Mouse (Mus musculus) midbrain, embryonic 11.5 days (tissue): ENCODE measurements at regions not wholly inside any gene's neighbourhood (a gene's known extent, or its start where the extent isn't known, plus 50 kb on each side); places are given as distances from the start of the nearest gene placed in this dataset.

Experiments used
- ATAC-seq: fragments of 200-750 bp; cut with Nextera tagmentation; 2 replicates; pipeline ENCODE4 v1.8.0; 2017; ENCODE audit warnings: moderate TSS enrichment, moderate library complexity; ENCODE audit not compliant: low FRiP score
- DNase-seq: peaks from one replicate; pipeline ENCODE4 v3.0.0; 2015; ENCODE audit warnings: low spot score; ENCODE audit errors: missing footprints
- H3K27ac ChIP-seq: fragments of 300-500 bp; sonication (generic); 2 replicates; pipeline ENCODE4 v1.5.1; 2014; ENCODE audit warnings: low read depth, low read length
- H3K27me3 ChIP-seq: fragments of 300-500 bp; sonication (generic); 2 replicates; pipeline ENCODE4 v1.6.1; 2014; ENCODE audit warnings: mild to moderate bottlenecking, low read length, moderate library complexity, mixed read lengths; ENCODE audit not compliant: control insufficient read depth, insufficient read depth
- H3K36me3 ChIP-seq: fragments of 300-500 bp; sonication (generic); 2 replicates; pipeline ENCODE4 v1.6.1; 2014; ENCODE audit warnings: mild to moderate bottlenecking, low read length, moderate library complexity, mixed read lengths; ENCODE audit not compliant: control insufficient read depth, insufficient read depth
- H3K4me1 ChIP-seq: fragments of 300-500 bp; sonication (generic); 2 replicates; pipeline ENCODE4 v1.6.1; 2014; ENCODE audit warnings: low read length; ENCODE audit not compliant: control insufficient read depth, insufficient read depth
- H3K4me2 ChIP-seq: fragments of 300-500 bp; sonication (generic); 2 replicates; pipeline ENCODE4 v1.6.1; 2014; ENCODE audit warnings: mild to moderate bottlenecking, moderate library complexity
- H3K4me3 ChIP-seq: fragments of 300-500 bp; sonication (generic); 2 replicates; pipeline ENCODE4 v1.5.1; 2014; ENCODE audit warnings: low read depth, low read length
- H3K9ac ChIP-seq: fragments of 300-500 bp; sonication (generic); 2 replicates; pipeline ENCODE4 v1.6.1; 2014; ENCODE audit warnings: low read length
- H3K9me3 ChIP-seq: fragments of 300-500 bp; sonication (generic); 2 replicates; pipeline ENCODE4 v1.6.1; 2016; ENCODE audit warnings: low read length; ENCODE audit not compliant: control insufficient read depth
- WGBS: fragments of 180-500 bp; shearing (Covaris S2); extraction: QIAGEN DNeasy Blood & Tissue Kit; methylation state at CpG from one replicate; pipeline ENCODE4 v1.1.7; 2014; 5-methylcytosine and 5-hydroxymethylcytosine counted together

DNA sequence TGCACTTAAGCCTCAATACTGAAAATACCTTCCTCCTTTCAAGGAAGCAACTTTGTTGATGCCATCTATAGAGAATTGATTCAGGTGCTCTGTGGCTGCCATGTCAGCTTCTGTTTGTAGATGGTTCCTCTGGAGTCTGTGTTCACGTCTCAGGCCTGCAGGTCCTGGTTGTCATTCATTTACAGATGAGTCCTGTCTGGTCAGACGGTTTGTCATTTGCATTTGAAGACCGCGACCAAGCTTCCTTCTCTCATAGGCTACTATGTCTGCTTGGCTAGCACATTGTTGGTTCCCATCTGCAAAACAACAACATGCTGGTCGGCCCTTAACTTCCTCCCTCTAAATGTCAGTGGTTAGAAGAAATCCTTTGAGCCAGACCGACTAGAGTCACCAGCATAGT lies 151.0 kb downstream of the Dact1 start:
- no peak for DNase-seq
- Histone ChIP-seq H3K9ac (no peak overlapping the region), H3K27ac (no peak overlapping the region), H3K4me2 (no peak overlapping the region), H3K36me3 (no peaks in the 10 kb centered on the region), H3K4me3 (no peak overlapping the region), H3K27me3 (no peaks in the 10 kb centered on the region), H3K4me1 (no peaks in the 10 kb centered on the region; the same call in 1 of the 2 replicates), H3K9me3 (no peaks in the 10 kb centered on the region)
- 46% methylated on average over 6 of the region's 6 CpGs for WGBS
- no peak for ATAC-seq

DNA sequence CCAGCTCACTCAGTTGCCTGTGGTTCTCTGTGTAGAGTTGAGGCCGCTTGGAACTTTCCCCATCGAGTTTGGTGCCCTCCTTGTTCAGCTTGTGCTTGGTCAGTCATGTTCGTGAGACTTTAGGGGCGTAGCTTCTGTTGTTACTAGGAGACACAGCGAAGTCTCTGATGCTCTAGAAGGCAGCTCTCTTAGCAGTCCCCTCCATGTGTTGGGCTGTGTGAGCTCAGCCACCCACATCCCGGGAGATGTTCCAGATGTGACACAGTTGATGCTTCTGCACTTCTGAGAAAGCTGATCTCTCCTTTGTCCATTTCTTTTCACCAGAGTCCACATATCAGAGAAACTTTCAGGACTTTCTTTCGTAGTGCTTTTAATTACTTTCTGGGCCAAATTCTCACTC lies 158.1 kb downstream of the Dact1 start:
- no peak overlapping the region for H3K27ac ChIP-seq
- no peak for ATAC-seq
- 73% methylated on average over 7 of the region's 7 CpGs for WGBS

DNA sequence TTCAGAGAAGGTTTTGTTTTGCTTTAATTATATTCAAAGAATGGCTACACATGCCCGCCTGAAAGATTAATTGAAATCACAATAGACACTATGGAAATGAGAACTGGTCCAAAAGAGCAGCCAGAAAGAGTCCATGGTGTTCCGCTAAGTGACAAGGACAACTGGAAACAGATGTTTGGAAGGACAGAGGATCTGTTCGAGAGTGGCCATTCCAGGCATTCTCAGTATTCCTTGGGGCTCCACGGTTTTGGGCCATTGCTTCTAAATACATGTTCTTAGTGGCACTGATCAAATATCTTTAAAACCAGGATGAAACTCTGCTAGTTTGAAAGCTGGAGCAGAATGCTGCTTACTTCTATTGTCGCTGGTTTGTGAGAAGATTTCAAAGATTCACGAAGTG lies 158.6 kb downstream of the Dact1 start:
- Histone ChIP-seq H3K4me1 (no peaks in the 10 kb centered on the region), H3K4me3 (no peak overlapping the region), H3K36me3 (no peaks in the 10 kb centered on the region), H3K27me3 (no peaks in the 10 kb centered on the region), H3K9me3 (no peaks in the 10 kb centered on the region), H3K9ac (no peak overlapping the region), H3K4me2 (no peak overlapping the region), H3K27ac (no peak overlapping the region)
- no peak for DNase-seq
- 46% methylated on average over 6 of the region's 6 CpGs for WGBS
- ATAC-seq, result no peak

More for the DNA sequence above, 158.1 kb downstream of the Dact1 start:
- Histone ChIP-seq H3K27me3 (no peaks in the 10 kb centered on the region), H3K9ac (no peak overlapping the region), H3K9me3 (no peaks in the 10 kb centered on the region), H3K4me1 (no peaks in the 10 kb centered on the region), H3K4me2 (no peak overlapping the region), H3K36me3 (no peaks in the 10 kb centered on the region), H3K4me3 (no peak overlapping the region)
- DNase-seq, result no peak

DNA sequence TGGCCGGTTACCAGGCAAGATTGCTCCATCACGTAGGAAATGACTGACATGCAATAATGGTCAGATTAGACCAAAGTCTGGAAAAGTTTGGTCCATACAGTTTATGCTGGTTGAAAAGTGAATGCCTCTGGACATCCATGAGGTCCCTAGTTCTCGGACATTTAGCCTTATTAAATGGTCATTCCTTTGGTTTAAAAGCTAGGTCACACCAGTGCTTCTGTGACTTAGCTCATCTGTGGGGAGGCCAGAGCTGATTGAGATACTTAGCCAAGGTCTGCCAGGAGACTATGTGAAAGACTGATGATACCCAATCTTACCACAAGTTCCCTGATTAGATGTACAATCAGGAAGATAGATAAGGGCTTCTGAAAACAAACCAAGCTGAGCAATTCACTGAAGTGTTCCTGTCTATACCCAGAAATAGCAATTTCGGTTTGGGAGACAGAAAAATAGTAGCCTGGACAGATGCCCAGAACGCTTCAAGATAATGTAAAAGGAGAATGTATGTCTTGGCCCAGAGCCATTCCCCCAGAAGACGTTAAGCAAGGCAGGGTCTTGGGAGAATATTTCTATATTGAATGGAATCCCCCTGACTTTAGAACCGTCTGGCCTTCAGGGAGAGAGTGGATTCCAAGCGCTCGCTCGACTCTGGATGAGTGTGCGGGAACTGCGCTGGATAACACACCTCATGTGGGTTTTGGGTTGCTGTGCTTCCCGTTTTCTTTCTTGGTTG lies 161.5 kb downstream of the Dact1 start:
- ATAC-seq (no peak), DNase-seq (no peak)
- Histone ChIP-seq H3K9ac (no peak overlapping the region), H3K4me1 (no peaks in the 10 kb centered on the region), H3K36me3 (no peaks in the 10 kb centered on the region), H3K27ac (no peak overlapping the region), H3K4me2 (no peak overlapping the region), H3K4me3 (no peak overlapping the region), H3K9me3 (no peaks in the 10 kb centered on the region), H3K27me3 (no peaks in the 10 kb centered on the region)
- 89% methylated on average over 13 of the region's 13 CpGs for WGBS

DNA sequence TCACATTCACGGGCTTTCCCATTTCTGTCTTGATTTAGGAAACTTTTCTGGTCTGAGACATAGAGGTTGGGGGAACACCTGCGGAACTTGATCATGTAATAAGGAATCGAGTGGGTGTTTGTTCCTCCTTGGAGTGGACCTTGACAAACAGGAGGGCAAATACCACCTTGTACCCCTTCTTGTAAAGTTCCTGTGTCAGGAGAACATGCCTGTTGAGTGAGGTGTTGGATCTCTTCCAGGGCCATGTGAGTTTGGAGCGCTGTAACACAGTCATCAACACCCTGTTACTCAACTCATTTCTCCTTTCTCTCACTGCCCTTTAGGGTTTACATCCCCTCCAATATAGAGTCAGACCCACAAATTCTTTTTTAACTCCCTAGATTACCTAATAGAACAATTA lies 162.0 kb downstream of the Dact1 start:
- Histone ChIP-seq H3K4me1 (no peaks in the 10 kb centered on the region), H3K9ac (no peak overlapping the region), H3K27ac (no peak overlapping the region), H3K9me3 (no peaks in the 10 kb centered on the region), H3K36me3 (no peaks in the 10 kb centered on the region), H3K27me3 (no peaks in the 10 kb centered on the region), H3K4me2 (no peak overlapping the region), H3K4me3 (no peak overlapping the region)
- 93% methylated on average over 4 of the region's 4 CpGs for WGBS
- DNase-seq (no peak), ATAC-seq (no peak)

DNA sequence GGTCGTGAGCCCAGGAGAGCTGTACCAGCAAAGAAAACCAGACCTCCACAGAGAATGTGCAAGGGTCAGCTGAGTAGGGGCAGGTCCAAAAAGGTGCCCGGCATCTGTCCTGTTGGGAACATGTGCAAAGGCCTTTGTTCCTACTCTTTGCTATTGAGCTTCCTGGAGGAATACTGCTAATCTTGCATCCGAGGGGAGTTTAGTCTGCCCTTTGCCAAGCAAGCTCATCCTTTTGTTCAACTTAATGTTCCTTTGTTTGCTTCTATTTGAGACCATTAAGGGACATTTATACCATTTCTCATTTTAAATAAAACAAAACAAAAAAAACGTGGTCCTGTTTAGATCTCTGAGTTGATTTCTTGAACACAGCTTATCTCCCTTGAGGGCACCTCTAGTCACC lies 166.6 kb downstream of the Dact1 start:
- H3K36me3 ChIP-seq, result no peaks in the 10 kb centered on the region
- H3K27ac ChIP-seq, result no peak overlapping the region
- DNase-seq (no peak), ATAC-seq (no peak)
- no peak overlapping the region for H3K4me3 ChIP-seq
- WGBS, result 47% methylated on average over 4 of the region's 4 CpGs
- peaks cover 3% of the 10 kb centered on the region for H3K4me1 ChIP-seq
- no peaks in the 10 kb centered on the region for H3K9me3 ChIP-seq
- H3K9ac ChIP-seq, result no peak overlapping the region
- peaks cover 3% of the 10 kb centered on the region; the same call in 1 of the 2 replicates for H3K27me3 ChIP-seq
- H3K4me2 ChIP-seq, result no peak overlapping the region

DNA sequence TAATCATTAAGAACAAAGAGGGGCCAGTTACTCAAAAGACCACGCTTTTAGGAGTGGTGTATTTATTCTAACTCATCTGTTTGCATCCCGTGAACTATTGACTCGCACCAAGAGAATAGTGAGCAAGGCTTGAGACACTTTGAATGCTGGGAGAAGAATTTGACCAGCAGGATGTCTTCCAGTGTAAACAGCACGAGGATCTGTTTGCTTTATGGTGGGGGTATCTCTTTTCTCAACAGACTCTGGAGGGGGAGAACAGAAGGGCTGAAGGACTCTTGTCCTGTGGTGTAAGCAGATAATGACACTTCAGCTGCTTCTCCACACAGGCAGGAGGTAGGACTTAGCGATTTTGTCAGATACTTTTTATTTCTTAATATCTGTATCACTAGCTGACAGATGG lies 168.0 kb downstream of the Dact1 start:
- DNase-seq (no peak), ATAC-seq (peak; percentile 38; the same call in 1 of the 2 replicates)
- no peak overlapping the region for H3K9ac ChIP-seq
- no peaks in the 10 kb centered on the region for H3K9me3 ChIP-seq
- H3K27me3 ChIP-seq, result peaks cover 3% of the 10 kb centered on the region; the same call in 1 of the 2 replicates
- H3K4me1 ChIP-seq, result peaks cover 3% of the 10 kb centered on the region
- no peak overlapping the region for H3K4me2 ChIP-seq
- no peak overlapping the region for H3K4me3 ChIP-seq
- no peak overlapping the region for H3K27ac ChIP-seq
- H3K36me3 ChIP-seq, result no peaks in the 10 kb centered on the region
- WGBS, result 18% methylated on average over 5 of the region's 5 CpGs

DNA sequence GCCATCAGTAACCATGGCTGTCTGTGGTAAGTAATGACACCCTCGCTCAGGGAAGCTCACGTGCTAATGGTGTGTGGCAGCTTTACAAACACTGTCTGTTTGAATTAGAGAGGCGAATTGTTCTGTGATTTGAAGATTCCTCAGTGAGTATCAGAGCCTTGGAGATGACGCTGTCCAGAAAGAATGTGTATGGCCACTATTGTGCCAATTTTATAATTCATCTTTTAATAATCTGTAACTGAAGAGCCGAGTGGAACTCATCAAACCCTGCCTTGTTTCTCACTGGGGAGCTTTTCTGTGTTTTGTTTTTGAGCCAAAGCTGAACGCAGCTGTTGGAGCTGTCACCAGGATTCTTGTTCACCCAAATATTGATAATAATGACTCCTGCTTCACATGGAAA lies 171.7 kb downstream of the Dact1 start:
- ATAC-seq (no peak), DNase-seq (peak; percentile 81)
- no peak overlapping the region for H3K4me2 ChIP-seq
- 63% methylated on average over 6 of the region's 6 CpGs for WGBS
- H3K9me3 ChIP-seq, result no peaks in the 10 kb centered on the region
- no peaks in the 10 kb centered on the region for H3K36me3 ChIP-seq
- no peak overlapping the region for H3K4me3 ChIP-seq
- H3K4me1 ChIP-seq, result peaks cover 3% of the 10 kb centered on the region
- H3K27me3 ChIP-seq, result peaks cover 3% of the 10 kb centered on the region; the same call in 1 of the 2 replicates
- no peak overlapping the region for H3K9ac ChIP-seq
- H3K27ac ChIP-seq, result no peak overlapping the region

DNA sequence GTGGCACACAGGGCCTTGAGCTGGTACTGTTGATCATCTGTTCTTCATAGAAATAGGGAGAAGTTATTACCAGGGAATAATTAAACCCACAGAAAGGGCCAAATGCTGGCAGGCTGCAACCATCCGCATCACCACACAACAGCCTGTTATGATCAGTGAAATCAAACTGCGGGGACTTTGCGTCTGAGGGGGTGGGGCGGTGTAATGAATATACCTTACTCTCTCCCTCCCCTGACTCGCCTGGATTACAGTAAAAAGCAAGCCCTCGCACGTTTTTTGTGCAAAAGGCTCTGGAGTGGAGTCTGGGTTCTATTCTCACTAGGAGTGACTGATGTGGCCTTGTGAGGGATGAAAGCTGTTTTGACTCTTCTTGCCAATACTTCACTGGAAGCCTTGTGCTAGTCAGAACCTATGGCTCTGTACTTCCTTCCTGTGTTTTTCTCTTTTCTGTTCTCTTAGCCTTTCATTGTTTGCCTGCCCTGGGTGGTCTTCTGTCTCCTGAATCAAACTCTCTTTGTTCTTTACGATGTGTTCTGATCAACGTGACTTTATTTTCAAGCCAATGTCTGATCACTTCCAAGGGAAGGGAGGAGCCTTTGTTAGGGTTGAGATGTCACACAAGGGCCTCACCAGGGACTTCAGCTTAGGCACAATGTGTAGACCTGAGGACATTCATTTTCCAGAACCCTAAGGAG lies 172.4 kb downstream of the Dact1 start:
- H3K36me3 ChIP-seq, result no peaks in the 10 kb centered on the region
- no peak overlapping the region for H3K9ac ChIP-seq
- H3K4me1 ChIP-seq, result peaks cover 3% of the 10 kb centered on the region
- no peak for ATAC-seq
- peaks cover 3% of the 10 kb centered on the region; the same call in 1 of the 2 replicates for H3K27me3 ChIP-seq
- 58% methylated on average over 9 of the region's 9 CpGs for WGBS
- H3K9me3 ChIP-seq, result no peaks in the 10 kb centered on the region
- DNase-seq, result peak; percentile 86
- no peak overlapping the region for H3K27ac ChIP-seq
- H3K4me3 ChIP-seq, result no peak overlapping the region
- H3K4me2 ChIP-seq, result no peak overlapping the region
